Mouse (Mus musculus) CH12.LX (cell line): ENCODE data around the gene Hdac9. TPM values are rescaled to one million over a fixed set of nuclear protein-coding genes. Genes with fewer than 3 reads are reported as not detected.

Experiments used
- DNase-seq: peaks from one replicate; pipeline ENCODE4 v3.0.0-alpha.2; 2013; ENCODE audit errors: extremely low read depth
- H3K27ac ChIP-seq: 2 replicates; pipeline ENCODE4 v1.5.1; 2012; ENCODE audit warnings: low read depth, mild to moderate bottlenecking, control low read depth, moderate library complexity; ENCODE audit not compliant: insufficient read depth
- H3K27me3 ChIP-seq: replicated peaks from 2 replicates; pipeline ENCODE3; 2012; ENCODE audit warnings: inconsistent platforms
- H3K36me3 ChIP-seq, 2 experiments: replicated peaks in 1 of 2; 2 replicates each; pipeline versions ENCODE3 to v1.6.1; 2012; ENCODE audit warnings: inconsistent platforms in 1 of 2, low read length in 1 of 2, mild to moderate bottlenecking in 1 of 2, mixed read lengths in 1 of 2, moderate library complexity in 1 of 2; ENCODE audit not compliant: control insufficient read depth in 1 of 2, insufficient read depth in 1 of 2
- H3K4me1 ChIP-seq, 2 experiments: 2 replicates each; pipeline ENCODE4 v1.6.1; 2012; ENCODE audit warnings: inconsistent platforms in 1 of 2, moderate library complexity in 1 of 2; ENCODE audit not compliant: insufficient read depth in 2 of 2, control insufficient read depth in 1 of 2
- H3K4me2 ChIP-seq: 2 replicates; pipeline ENCODE4 v1.6.1; 2012; ENCODE audit warnings: low read depth, mild to moderate bottlenecking, control low read depth; ENCODE audit not compliant: poor library complexity, insufficient read depth, severe bottlenecking
- H3K4me3 ChIP-seq, 3 experiments: fragments of 150-350 bp in 1 of 3; sonication (generic) in 1 of 3; replicated peaks in 1 of 3; 2 replicates each; pipeline versions ENCODE3 to v1.5.1; 2011 to 2012; ENCODE audit warnings: low read depth in 2 of 3, low read length in 2 of 3, mild to moderate bottlenecking in 2 of 3, moderate library complexity in 2 of 3, control low read depth in 1 of 3, improper control_type of control experiment in 1 of 3, inconsistent platforms in 1 of 3, mixed read lengths in 1 of 3; ENCODE audit not compliant: poor library complexity in 1 of 3
- H3K79me2 ChIP-seq: replicated peaks from 2 replicates; pipeline ENCODE4 v1.6.1; 2012; ENCODE audit warnings: mild to moderate bottlenecking, moderate library complexity; ENCODE audit not compliant: control insufficient read depth, poor library complexity, insufficient read depth, severe bottlenecking; ENCODE audit errors: extremely low read depth
- H3K9ac ChIP-seq: 2 replicates; pipeline ENCODE4 v1.6.1; 2012; ENCODE audit warnings: low read depth, mild to moderate bottlenecking, control low read depth, moderate library complexity; ENCODE audit not compliant: insufficient read depth
- H3K9me3 ChIP-seq: replicated peaks from 2 replicates; pipeline ENCODE3; 2012; ENCODE audit warnings: low read length, inconsistent platforms, mixed read lengths
- ELF1 ChIP-seq: IDR thresholded peaks from 2 replicates; pipeline ENCODE4 v1.6.1; 2014; ENCODE audit warnings: low read depth, mild to moderate bottlenecking, inconsistent platforms, low read length, improper control_type of control experiment
- EP300 ChIP-seq: IDR thresholded peaks from 2 replicates; pipeline ENCODE4 v1.6.1; 2011; ENCODE audit warnings: low read length, improper control_type of control experiment
- GABPA ChIP-seq: IDR thresholded peaks from 2 replicates; pipeline ENCODE4 v1.6.1; 2012; ENCODE audit warnings: low read depth, low read length, improper control_type of control experiment, inconsistent platforms; ENCODE audit not compliant: insufficient replicate concordance
- HCFC1 ChIP-seq: IDR thresholded peaks from 2 replicates; pipeline ENCODE4 v1.6.1; 2012; ENCODE audit warnings: low read depth, mild to moderate bottlenecking, inconsistent platforms, low read length, improper control_type of control experiment
- JUND ChIP-seq: conservative IDR thresholded peaks from 2 replicates; pipeline ENCODE4 v1.6.1; 2011; ENCODE audit warnings: low read depth, low read length, improper control_type of control experiment
- MAFK ChIP-seq: IDR thresholded peaks from 2 replicates; pipeline ENCODE4 v1.6.1; 2011; ENCODE audit warnings: low read length, improper control_type of control experiment; ENCODE audit not compliant: insufficient replicate concordance
- MAX ChIP-seq: IDR thresholded peaks from 2 replicates; pipeline ENCODE4 v1.6.1; 2011; ENCODE audit warnings: low read length, improper control_type of control experiment
- MYC ChIP-seq: IDR thresholded peaks from 2 replicates; pipeline ENCODE4 v1.6.1; 2011; ENCODE audit warnings: low read depth, mild to moderate bottlenecking, improper control_type of control experiment, low read length
- NRF1 ChIP-seq: IDR thresholded peaks from 2 replicates; pipeline ENCODE4 v1.6.1; 2014; ENCODE audit warnings: low read depth, mild to moderate bottlenecking, inconsistent platforms, low read length, improper control_type of control experiment, moderate library complexity
- PAX5 ChIP-seq: IDR thresholded peaks from 2 replicates; pipeline ENCODE4 v1.6.1; 2012; ENCODE audit warnings: low read length, inconsistent platforms, mixed read lengths
- POLR2A ChIP-seq: IDR thresholded peaks from 2 replicates; pipeline ENCODE4 v1.6.1; 2011; ENCODE audit warnings: low read depth, mild to moderate bottlenecking, improper control_type of control experiment, low read length
- RAD21 ChIP-seq: IDR thresholded peaks from 2 replicates; pipeline ENCODE4 v1.6.1; 2011; ENCODE audit warnings: low read depth, mild to moderate bottlenecking, low read length, improper control_type of control experiment, moderate library complexity
- RCOR1 ChIP-seq: conservative IDR thresholded peaks from 2 replicates; pipeline ENCODE4 v1.6.1; 2012; ENCODE audit warnings: low read depth, mild to moderate bottlenecking, inconsistent platforms, low read length, improper control_type of control experiment
- SIN3A ChIP-seq: IDR thresholded peaks from 2 replicates; pipeline ENCODE4 v1.6.1; 2012; ENCODE audit warnings: low read length, improper control_type of control experiment, inconsistent platforms
- TCF12 ChIP-seq: IDR thresholded peaks from 2 replicates; pipeline ENCODE4 v1.6.1; 2014; ENCODE audit warnings: low read depth, mild to moderate bottlenecking, inconsistent platforms, low read length, improper control_type of control experiment
- UBTF ChIP-seq: IDR thresholded peaks from 2 replicates; pipeline ENCODE4 v1.6.1; 2012; ENCODE audit warnings: low read depth, mild to moderate bottlenecking, inconsistent platforms, low read length, improper control_type of control experiment, moderate library complexity
- USF1 ChIP-seq: IDR thresholded peaks from 2 replicates; pipeline ENCODE4 v1.6.1; 2014; ENCODE audit warnings: low read depth, mild to moderate bottlenecking, inconsistent platforms, low read length, improper control_type of control experiment
- USF2 ChIP-seq: conservative IDR thresholded peaks from 2 replicates; pipeline ENCODE4 v1.6.1; 2011; ENCODE audit warnings: low read depth, low read length, improper control_type of control experiment
- ZKSCAN1 ChIP-seq: IDR thresholded peaks from 2 replicates; pipeline ENCODE4 v1.6.1; 2012; ENCODE audit warnings: low read depth, inconsistent platforms, low read length, improper control_type of control experiment, borderline replicate concordance
- dilution Hi-C: fragments of 300-500 bp; cut with MboI; formaldehyde crosslinking; loops from 2 replicates; pipeline ENCODE4 v1.14.3; 2020; ENCODE audit warnings: low sequenced_read_pairs; ENCODE audit not compliant: extremely low pct_unique_long_range_greater_than_20kb, extremely low pct_ligation_motif_present
- in situ Hi-C: fragments of 300-500 bp; cut with MboI; formaldehyde crosslinking; loops from 3 replicates; pipeline ENCODE4 v1.14.3; 2019; ENCODE audit warnings: low sequenced_read_pairs, low pct_ligation_motif_present, low pct_unique_long_range_greater_than_20kb, mixed read lengths
- polyA plus RNA-seq: library from polyadenylated mRNA; unstranded; fragments of >175 nt; gene quantifications from 2 replicates; pipeline ENCODE4 v1.2.1, GENCODE M21; 2012; ENCODE audit warnings: low read depth; ENCODE audit not compliant: insufficient read length
- total RNA-seq, 2 experiments: library from RNA; depleted of rRNA; stranded (reverse); fragments of 300-350 nt in 1 of 2; fragments of >200 nt in 1 of 2; gene quantifications; 2 replicates each; pipeline ENCODE4 v1.2.3; 2012 to 2014

The Hdac9 gene
- total and polyA plus RNA-seq, 3 experiments, result 0.04 to 0.38 (median 0.17) TPM

DNA sequence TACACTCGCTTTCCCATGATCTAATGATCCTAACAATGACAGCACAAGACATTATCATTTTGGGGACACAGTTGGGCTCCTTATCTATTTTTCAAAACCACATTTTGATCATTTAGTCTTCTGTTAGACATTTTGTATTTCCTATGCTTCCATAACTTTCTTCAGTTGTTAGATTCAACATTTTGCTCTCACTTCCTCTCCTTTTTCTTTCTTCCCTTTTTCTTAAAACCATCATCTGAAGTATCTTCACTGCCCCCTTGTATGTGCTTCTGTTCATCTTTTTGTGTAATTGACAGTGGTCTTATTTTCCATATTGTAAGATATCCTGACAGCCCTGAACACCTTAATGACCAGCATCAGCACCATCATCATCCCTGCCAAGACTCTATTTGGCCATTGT, 725.6 kb downstream of the Hdac9 start:
- H3K9ac ChIP-seq, result no peak overlapping the region
- H3K36me3 ChIP-seq, result no peaks in the 10 kb centered on the region
- in situ Hi-C loops (no loop called here), dilution Hi-C loops (no loop called here)
- no peaks in the 10 kb centered on the region for H3K79me2 ChIP-seq
- H3K9me3 ChIP-seq, result no peaks in the 10 kb centered on the region
- DNase-seq, result no peak
- no peak overlapping the region for H3K4me3 ChIP-seq
- H3K27me3 ChIP-seq, result no peaks in the 10 kb centered on the region
- no peak overlapping the region for H3K27ac ChIP-seq
- peaks cover 0 to 20% of the 10 kb centered on the region in 2 experiments; a peak in 1 of 4 replicates for H3K4me1 ChIP-seq
- no peak overlapping the region for H3K4me2 ChIP-seq
- no peak for TF ChIP-seq UBTF
- no peak for TF ChIP-seq SIN3A
- TF ChIP-seq POLR2A, result no peak
- TF ChIP-seq HCFC1, result no peak
- TF ChIP-seq RAD21, result no peak
- TF ChIP-seq USF2, result no peak
- no peak for TF ChIP-seq PAX5
- TF ChIP-seq ELF1, result no peak

DNA sequence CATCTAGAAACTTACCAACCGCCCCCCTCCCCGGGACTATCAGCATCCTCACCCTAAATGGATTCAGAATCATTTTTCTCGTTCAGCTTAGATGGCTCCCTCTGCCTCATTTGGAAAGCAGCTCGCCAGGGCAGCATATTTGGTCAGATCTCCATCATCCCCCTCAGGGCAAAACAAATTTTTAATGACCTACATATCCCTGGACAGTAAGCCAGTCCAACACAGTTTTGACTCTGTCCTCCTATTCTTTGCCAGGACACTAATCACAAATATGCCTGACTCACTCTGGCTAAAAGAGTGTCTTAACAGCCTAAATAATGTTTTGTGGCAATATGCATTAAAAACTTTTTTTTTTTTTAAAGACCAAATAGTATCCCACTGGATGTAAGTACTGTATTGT, 738.0 kb downstream of the Hdac9 start:
- H3K79me2 ChIP-seq, result no peaks in the 10 kb centered on the region
- H3K9me3 ChIP-seq, result no peaks in the 10 kb centered on the region
- H3K27ac ChIP-seq, result no peak overlapping the region
- no peak overlapping the region for H3K9ac ChIP-seq
- H3K4me2 ChIP-seq, result no peak overlapping the region
- H3K36me3 ChIP-seq, result no peaks in the 10 kb centered on the region
- no peaks in the 10 kb centered on the region for H3K27me3 ChIP-seq
- dilution Hi-C loops (no loop called here), in situ Hi-C loops (no loop called here)
- H3K4me1 ChIP-seq, result no peaks in the 10 kb centered on the region
- H3K4me3 ChIP-seq, result no peak overlapping the region
- TF ChIP-seq USF1 (no peak), RCOR1 (no peak), MAX (no peak), MYC (no peak), NRF1 (no peak), UBTF (no peak), MAFK (no peak), GABPA (no peak), RAD21 (no peak), EP300 (no peak), TCF12 (no peak), JUND (no peak), ZKSCAN1 (no peak), USF2 (no peak)
- no peak for DNase-seq
